Mouse (Mus musculus) cortical plate, adult 2 months (tissue): ENCODE measurements at regions not wholly inside any gene's neighbourhood (a gene's known extent, or its start where the extent isn't known, plus 50 kb on each side); places are given as distances from the start of the nearest gene placed in this dataset.

Experiments
- H3K27ac ChIP-seq: fragments of 200-500 bp; 2 replicates; pipeline ENCODE4 v1.5.1; 2012; ENCODE audit warnings: low read length, control low read depth, inconsistent platforms; ENCODE audit not compliant: insufficient read depth
- H3K4me1 ChIP-seq: fragments of 200-500 bp; 2 replicates; pipeline ENCODE4 v1.6.1; 2011; ENCODE audit warnings: low read length; ENCODE audit not compliant: control insufficient read depth, insufficient read depth
- H3K4me3 ChIP-seq: fragments of 200-500 bp; 2 replicates; pipeline ENCODE4 v1.5.1; 2011; ENCODE audit warnings: mild to moderate bottlenecking, low read length, control low read depth; ENCODE audit not compliant: insufficient read depth
- CTCF ChIP-seq: fragments of 200-500 bp; IDR thresholded peaks from 2 replicates; pipeline ENCODE4 v1.5.1; 2011; ENCODE audit warnings: mild to moderate bottlenecking, control low read depth, low read length; ENCODE audit not compliant: insufficient read depth; ENCODE audit errors: extremely low read depth
- POLR2A ChIP-seq: fragments of 200-500 bp; IDR thresholded peaks from 2 replicates; pipeline ENCODE4 v1.6.1; 2011; ENCODE audit warnings: mild to moderate bottlenecking, low read length, control low read depth; ENCODE audit not compliant: insufficient read depth; ENCODE audit errors: extremely low read depth

- Histone ChIP-seq H3K27ac (no peak overlapping the region), H3K4me3 (no peak overlapping the region), H3K4me1 (no peaks in the 10 kb centered on the region)
- TF ChIP-seq CTCF, result no peak
- TF ChIP-seq POLR2A, result no peak
Observed at GRCm38 (mm10) chr3:42023187-42023586, 280.8 kb downstream of the D3Ertd751e start.

GRCm38 (mm10) chr3:42039632-42040031 is 297.2 kb downstream of the D3Ertd751e start:
- H3K27ac ChIP-seq, result no peak overlapping the region

GRCm38 (mm10) chr3:42040270-42040812 is 297.9 kb downstream of the D3Ertd751e start:
- no peak overlapping the region for H3K27ac ChIP-seq
- H3K4me3 ChIP-seq, result no peak overlapping the region
- TF ChIP-seq POLR2A (no peak), CTCF (no peak)
- H3K4me1 ChIP-seq, result no peaks in the 10 kb centered on the region

More at GRCm38 (mm10) chr3:42039632-42040031, 297.2 kb downstream of the D3Ertd751e start:
- Histone ChIP-seq H3K4me1 (no peaks in the 10 kb centered on the region), H3K4me3 (no peak overlapping the region)
- TF ChIP-seq CTCF (no peak), POLR2A (no peak)

- TF ChIP-seq POLR2A (no peak), CTCF (no peak)
- H3K27ac ChIP-seq, result no peak overlapping the region
- no peak overlapping the region for H3K4me3 ChIP-seq
- no peaks in the 10 kb centered on the region for H3K4me1 ChIP-seq
Observed at GRCm38 (mm10) chr3:42040959-42041358, 298.5 kb downstream of the D3Ertd751e start.

- H3K27ac ChIP-seq, result no peak overlapping the region
- no peaks in the 10 kb centered on the region for H3K4me1 ChIP-seq
- TF ChIP-seq CTCF, result no peak
- TF ChIP-seq POLR2A, result no peak
- no peak overlapping the region for H3K4me3 ChIP-seq
Observed at GRCm38 (mm10) chr3:42057286-42057868, 315.0 kb downstream of the D3Ertd751e start.

GRCm38 (mm10) chr3:42065093-42065935 is 322.9 kb downstream of the D3Ertd751e start:
- Histone ChIP-seq H3K27ac (no peak overlapping the region), H3K4me1 (no peaks in the 10 kb centered on the region)
- TF ChIP-seq POLR2A (no peak), CTCF (no peak)

GRCm38 (mm10) chr3:42065962-42066361 is 323.6 kb downstream of the D3Ertd751e start:
- Histone ChIP-seq H3K4me1 (no peaks in the 10 kb centered on the region), H3K4me3 (no peak overlapping the region), H3K27ac (no peak overlapping the region)
- no peak for TF ChIP-seq POLR2A

More at GRCm38 (mm10) chr3:42065093-42065935, 322.9 kb downstream of the D3Ertd751e start:
- H3K4me3 ChIP-seq, result no peak overlapping the region

- no peak for TF ChIP-seq POLR2A
- no peak for TF ChIP-seq CTCF
- no peak overlapping the region for H3K27ac ChIP-seq
- H3K4me3 ChIP-seq, result no peak overlapping the region
- H3K4me1 ChIP-seq, result no peaks in the 10 kb centered on the region
Observed at GRCm38 (mm10) chr3:42067036-42067435, 324.6 kb downstream of the D3Ertd751e start.

- no peak for TF ChIP-seq POLR2A
- peak; percentile 55; the same call in 1 of the 2 replicates for TF ChIP-seq CTCF
- Histone ChIP-seq H3K27ac (no peak overlapping the region), H3K4me3 (no peak overlapping the region), H3K4me1 (no peaks in the 10 kb centered on the region)
Observed at GRCm38 (mm10) chr3:42074532-42075287, 332.3 kb downstream of the D3Ertd751e start.
